Mouse (Mus musculus) lung, postnatal 0 days (tissue): Measurements from ENCODE around the gene Wdr54.

ENCODE experiments used
- CTCF ChIP-seq: IDR thresholded peaks from 2 replicates; pipeline ENCODE4 v1.5.1; 2016; ENCODE audit warnings: antibody characterized with exemption, mild to moderate bottlenecking
- EP300 ChIP-seq: IDR thresholded peaks from 2 replicates; pipeline ENCODE4 v1.6.1; 2016; ENCODE audit warnings: antibody characterized with exemption, mild to moderate bottlenecking, control low read depth

DNA sequence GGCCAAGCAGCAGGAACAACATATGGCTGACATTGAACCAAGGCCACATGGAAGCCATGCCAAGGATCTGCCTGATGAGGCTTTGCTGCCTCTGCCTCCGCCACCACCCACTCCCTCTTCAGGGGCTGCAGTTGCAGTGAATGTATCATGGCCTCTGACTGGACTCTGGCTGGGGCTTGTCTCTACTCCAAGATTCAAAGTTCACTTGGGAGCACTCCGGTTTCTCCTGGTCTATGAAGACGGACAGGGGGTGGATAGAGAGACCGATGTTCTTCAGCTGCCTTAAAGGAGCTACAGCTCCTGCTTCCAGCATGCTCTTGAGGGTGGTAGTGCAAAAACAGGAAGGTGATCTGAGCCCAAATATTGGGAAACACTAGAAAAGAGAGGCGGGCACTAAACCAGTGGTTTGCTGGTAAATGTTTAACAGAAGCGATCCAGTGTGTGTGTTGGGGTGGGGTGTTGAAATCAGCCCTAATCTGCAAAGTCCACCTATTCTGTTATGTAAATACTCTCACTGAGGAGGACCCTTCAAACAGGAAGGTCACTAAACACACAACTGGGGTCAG is 24.6 kb downstream of the Wdr54 start:
- TF ChIP-seq EP300 (peak; percentile 82), CTCF (no peak)
